Mouse (Mus musculus) heart, adult 2 months (tissue): Measurements from ENCODE around the gene Stc2.

Experiments used
- CTCF ChIP-seq: fragments of 200-600 bp; IDR thresholded peaks from 2 replicates; pipeline ENCODE4 v1.8.1; 2022; ENCODE audit warnings: antibody characterized with exemption, mild to moderate bottlenecking, moderate library complexity
- EP300 ChIP-seq: fragments of 200-500 bp; IDR thresholded peaks from 2 replicates; pipeline ENCODE4 v1.6.1; 2011; ENCODE audit warnings: low read depth, low read length, control low read depth; ENCODE audit not compliant: insufficient read depth
- POLR2A ChIP-seq: fragments of 200-500 bp; IDR thresholded peaks from 2 replicates; pipeline ENCODE4 v1.6.1; 2011; ENCODE audit warnings: mild to moderate bottlenecking, low read depth, low read length, control low read depth; ENCODE audit not compliant: insufficient read depth

- TF ChIP-seq CTCF (no peak), POLR2A (no peak), EP300 (no peak)
These were observed 1.5 kb upstream of the Stc2 start for GRCm38 (mm10) chr11:31371256-31371838.
